Mouse (Mus musculus) thymus, postnatal 36 days (tissue): ENCODE results near the gene Taldo1.
"Not testable (repeated sequence)": the region's sequence is repeated elsewhere in the genome, so short reads cannot be mapped to it uniquely, and the experiment has no call there.

Source experiments
- DNase-seq, 2 experiments: peaks; one replicate each; pipeline ENCODE4 v3.0.0; 2022; ENCODE audit warnings: mixed read lengths in 2 of 2

The Taldo1 gene

DNA sequence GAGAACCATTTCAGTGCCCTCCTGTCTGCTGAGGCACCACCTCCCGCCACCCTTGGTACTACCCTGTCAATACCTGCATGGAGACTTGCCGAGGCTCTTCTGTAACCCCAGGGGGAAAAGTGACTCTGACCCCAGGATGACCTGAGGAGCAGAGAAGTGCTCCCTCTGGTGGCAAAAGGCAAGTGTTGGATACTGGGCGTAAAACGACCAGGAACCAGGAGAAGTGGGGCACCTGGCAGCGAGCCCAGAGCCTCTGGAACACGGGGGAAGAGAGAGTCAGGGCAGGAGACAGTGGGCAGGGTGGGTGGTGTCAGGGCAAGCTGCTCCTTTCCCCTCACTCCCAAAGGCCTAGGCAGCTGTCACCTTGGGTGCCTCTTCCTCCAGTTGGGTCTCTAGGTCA lies 48.6 kb downstream of the Taldo1 start:
- DNase-seq: peak in 1 of 2 experiments; percentile 38

DNA sequence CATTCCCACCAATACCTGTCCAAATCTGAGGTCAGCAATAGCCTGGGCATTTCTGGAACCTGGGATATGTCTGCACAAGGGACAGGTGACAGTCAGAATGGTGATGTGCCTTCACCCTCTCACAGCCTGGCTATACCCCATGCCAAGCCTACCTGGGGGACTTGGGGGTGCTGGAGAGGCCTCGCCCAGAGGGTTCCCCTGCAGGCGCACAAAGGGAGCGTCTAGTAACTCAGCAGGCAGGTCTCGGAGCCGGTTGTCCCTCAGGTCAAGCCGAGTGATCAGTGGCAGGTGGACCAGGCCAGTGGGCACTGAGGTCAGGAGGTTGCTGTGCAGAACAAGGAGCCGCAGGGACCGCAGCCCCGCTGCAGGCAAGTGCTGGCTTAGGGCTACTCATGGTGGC lies 49.5 kb downstream of the Taldo1 start:
- DNase-seq: no peak

DNA sequence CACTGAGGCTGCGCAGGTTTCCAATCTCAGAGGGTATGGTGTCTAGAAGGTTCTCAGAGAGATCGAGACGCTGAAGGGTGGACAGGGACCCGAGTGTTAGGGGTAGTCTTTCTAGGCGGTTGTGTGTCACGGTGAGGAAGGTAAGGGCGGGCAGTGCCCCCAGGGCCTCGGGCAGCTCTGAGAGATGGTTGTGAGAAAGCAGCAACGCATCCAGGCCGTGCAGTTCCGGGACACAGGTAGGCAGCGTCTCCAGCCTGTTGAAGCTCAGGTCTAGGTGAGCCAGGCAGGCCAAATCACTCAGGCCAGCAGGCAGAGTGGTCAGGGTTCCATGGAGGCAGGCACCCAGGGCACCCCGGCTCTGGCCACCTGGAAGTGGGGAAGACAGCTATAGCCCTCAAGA lies 50.2 kb downstream of the Taldo1 start:
- peak in 1 of 2 experiments; percentile 14 for DNase-seq

DNA sequence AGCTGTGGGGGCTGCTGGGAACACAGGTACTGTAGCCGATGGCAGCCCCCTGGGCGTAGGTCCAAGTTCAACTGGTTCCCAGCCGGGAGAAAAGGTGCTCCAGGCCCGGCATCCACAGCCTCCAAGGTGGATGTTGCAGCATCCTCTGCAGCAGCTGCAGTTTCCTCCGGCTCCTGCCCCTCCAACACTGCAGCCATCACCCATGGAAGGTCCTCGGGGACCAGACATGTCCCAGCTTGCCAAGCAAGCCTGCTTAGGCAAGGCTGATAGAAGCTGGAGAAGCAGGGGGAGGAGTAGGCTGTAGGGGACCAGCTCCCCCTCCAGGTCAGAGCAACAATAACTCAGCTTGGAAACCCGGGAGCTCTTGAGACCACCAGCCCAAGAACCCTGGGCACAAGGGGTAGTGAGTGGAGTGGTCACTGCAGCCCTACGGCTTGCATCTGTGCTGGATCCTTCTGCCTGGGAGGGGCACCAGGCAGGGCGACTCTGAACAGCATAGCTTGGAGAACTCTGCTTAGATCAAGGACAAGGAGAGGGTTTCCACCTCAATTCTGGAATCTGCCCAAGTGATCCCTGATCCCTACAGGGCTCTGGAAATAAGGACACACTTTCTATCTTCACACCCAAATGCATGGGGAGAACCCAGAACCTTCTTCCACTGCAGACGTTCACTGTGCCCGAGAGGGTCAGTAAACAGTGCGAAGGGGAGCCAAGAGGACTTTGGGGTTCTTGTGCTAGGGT lies 51.3 kb downstream of the Taldo1 start:
- DNase-seq: peak; percentile 43 to 55

DNA sequence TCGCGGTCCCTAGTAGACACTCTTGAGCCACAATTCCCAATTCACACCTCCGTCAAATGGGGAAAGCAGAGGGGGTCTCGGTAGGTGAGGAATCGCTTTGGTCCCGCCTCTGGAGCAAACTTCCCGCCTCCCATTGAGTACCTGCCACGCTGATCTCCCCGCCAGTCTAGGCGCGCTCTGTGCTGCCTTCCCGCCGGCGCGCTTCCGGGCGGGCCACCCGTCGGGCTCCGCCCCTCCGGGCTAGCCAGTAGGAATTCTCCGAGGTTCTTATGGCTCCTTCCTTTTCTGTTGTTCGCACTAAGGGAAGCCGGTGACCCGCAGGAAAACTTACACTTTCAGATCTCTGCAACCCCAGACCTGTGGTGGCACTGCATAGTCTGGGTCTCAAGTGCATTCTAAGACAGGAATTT lies 51.8 kb downstream of the Taldo1 start, which contains the start of gene Pidd1:
Pidd1 (minus strand) TSS at position 198 of the 410 bp plus-strand sequence.
- DNase-seq: peak; percentile 58 to 73

DNA sequence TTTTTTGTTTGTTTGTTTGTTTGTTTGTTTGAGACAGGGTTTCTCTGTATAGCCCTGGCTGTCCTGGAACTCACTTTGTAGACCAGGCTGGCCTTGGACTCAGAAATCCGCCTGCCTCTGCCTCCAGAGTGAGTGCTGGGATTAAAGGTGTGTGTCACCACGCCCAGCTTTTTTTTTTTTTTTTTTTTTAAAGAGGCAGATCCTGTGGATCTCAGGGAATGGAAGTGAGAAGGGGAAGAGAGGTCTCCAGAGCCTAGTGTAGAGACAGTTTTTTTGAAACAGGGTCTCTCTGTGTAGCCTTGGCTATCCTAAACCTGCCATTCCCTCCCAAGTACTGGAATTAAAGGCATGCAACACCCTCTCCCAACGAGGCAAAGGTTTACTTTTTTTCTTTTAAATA lies 54.4 kb downstream of the Taldo1 start:
- not testable (repeated sequence) for DNase-seq

GRCm38 (mm10) chr7:141447110-141447991 lies 55.4 kb downstream of the Taldo1 start, which contains the start of gene Rplp2:
Rplp2 (plus strand) TSS chr7:141447370.
- DNase-seq: peak; percentile 93

DNA sequence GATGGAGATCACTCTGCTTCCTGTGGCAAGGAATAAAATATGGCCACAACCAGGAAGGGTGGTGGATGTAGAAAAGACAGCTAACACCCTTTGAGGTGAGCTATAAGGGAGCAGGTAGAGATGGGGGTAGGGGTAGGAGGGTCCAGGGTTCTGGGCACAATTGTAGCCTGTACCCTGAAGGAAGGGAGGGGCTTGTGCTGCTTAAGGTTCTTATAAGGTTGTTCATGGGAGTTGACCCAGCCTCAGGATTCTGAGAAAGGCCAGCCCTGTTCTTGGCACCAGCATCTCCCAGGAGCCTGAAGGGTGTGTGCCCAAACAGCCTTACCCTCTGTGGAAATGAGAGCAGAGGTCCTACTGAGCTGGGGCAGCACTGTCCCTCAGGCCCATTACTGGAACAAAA lies 59.9 kb downstream of the Taldo1 start:
- no peak for DNase-seq
